Mouse (Mus musculus) erythroid progenitor cell, adult 5-6 weeks (primary cell): ENCODE measurements around the gene Tex14. TPM values are rescaled to one million over a fixed set of nuclear protein-coding genes. Genes with fewer than 3 reads are reported as not detected.

Source experiments
- ATAC-seq: replicated peaks from 2 replicates; pipeline ENCODE4 v1.8.0; 2016; ENCODE audit warnings: moderate number of reproducible peaks, mild to moderate bottlenecking, moderate TSS enrichment, inconsistent platforms; ENCODE audit not compliant: poor library complexity, low FRiP score, severe bottlenecking
- total RNA-seq, 2 experiments: library from RNA; stranded (forward) in 1 of 2; stranded (reverse) in 1 of 2; fragments of 150-400 nt in 1 of 2; fragments of 186-747, 209-891 nt in 1 of 2; gene quantifications; 2 replicates each; pipeline versions ENCODE4 v1.2.3 to v1.2.4; 2015 to 2017; ENCODE audit warnings: low replicate concordance in 2 of 2

Gene Tex14
- total RNA-seq, 2 experiments from 2014 or later, result 8.8 TPM; not detected in 1

- ATAC-seq, result no peak
Observed at GRCm38 (mm10) chr11:87542285-87542684, 137.4 kb downstream of the Tex14 start.

GRCm38 (mm10) chr11:87542906-87543305 lies 138.0 kb downstream of the Tex14 start:
- no peak for ATAC-seq

GRCm38 (mm10) chr11:87553342-87553741 lies 148.5 kb downstream of the Tex14 start:
- ATAC-seq, result no peak

- ATAC-seq, result no peak
Observed at GRCm38 (mm10) chr11:87554386-87554785, 149.5 kb downstream of the Tex14 start.

- ATAC-seq, result no peak
Observed at GRCm38 (mm10) chr11:87555106-87555703, 150.3 kb downstream of the Tex14 start.

DNA sequence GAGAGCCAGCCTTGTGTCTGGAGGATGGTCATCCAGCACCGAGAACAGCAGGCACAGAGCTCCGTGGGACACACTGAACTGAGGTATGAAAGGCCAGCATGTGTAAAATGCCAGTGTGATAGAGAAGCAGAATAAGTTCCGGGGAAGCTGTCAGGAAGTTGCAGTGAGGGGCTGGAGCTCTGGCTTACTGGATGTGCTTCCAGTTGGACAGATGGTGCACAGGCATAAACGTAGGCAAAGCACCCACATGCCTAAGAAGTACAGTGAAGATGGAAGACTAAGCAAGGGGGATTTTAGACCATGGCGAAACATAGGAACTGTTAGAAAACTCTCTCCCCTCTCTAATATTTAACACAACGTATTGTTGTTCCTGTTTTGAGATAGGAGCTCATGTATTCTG lies 156.3 kb downstream of the Tex14 start:
- no peak for ATAC-seq

- ATAC-seq, result no peak
Observed at GRCm38 (mm10) chr11:87566501-87566900, 161.6 kb downstream of the Tex14 start, which contains the start of gene Gm11492. Gene Gm11492, plus strand, starts transcription at chr11:87566653.

- ATAC-seq, result no peak
Observed at GRCm38 (mm10) chr11:87568255-87568953, 163.5 kb downstream of the Tex14 start, which contains the start of gene Sept4. Gene Sept4, plus strand, starts transcription at chr11:87568903.

- no peak for ATAC-seq
Observed at GRCm38 (mm10) chr11:87570743-87571142, 165.9 kb downstream of the Tex14 start.

GRCm38 (mm10) chr11:87571361-87571950 lies 166.6 kb downstream of the Tex14 start:
- no peak for ATAC-seq

- ATAC-seq, result no peak
Observed at GRCm38 (mm10) chr11:87573751-87574150, 168.9 kb downstream of the Tex14 start.

DNA sequence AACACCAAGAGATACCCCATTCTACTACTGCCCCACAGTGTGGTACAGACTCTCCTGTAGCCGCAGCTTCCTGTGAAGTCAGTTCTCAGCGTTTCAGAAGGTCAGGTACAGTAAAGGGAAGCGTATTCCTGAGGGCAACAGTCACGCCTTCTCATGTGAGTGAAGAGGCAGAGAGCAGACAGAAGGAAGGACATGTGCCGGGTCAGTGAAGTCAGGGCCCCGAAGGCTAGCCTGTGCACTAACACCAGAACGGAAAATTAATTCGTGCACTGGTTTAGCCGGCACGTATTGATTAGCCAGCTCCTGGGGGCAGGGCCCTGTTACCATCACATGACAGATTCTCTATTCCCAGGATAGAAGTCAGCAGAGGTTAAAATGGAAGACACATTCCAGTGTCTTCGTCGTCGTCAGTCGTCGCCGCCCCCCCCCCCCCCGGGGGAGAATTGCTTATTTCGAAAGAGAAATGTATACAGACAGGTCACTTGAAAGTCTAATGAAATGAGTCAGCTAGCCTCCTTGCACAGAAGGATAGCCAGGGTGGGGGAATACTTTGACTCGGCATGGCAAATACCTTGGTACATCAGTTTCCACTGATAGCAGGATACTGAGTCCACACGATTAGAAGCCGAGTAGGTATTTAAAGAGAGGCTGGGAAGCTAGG lies 169.8 kb downstream of the Tex14 start:
- no peak for ATAC-seq

GRCm38 (mm10) chr11:87577601-87578248 lies 172.9 kb downstream of the Tex14 start:
- ATAC-seq, result 0 out of 2 replicates have a peak, but pooled peaks have one; percentile 5

DNA sequence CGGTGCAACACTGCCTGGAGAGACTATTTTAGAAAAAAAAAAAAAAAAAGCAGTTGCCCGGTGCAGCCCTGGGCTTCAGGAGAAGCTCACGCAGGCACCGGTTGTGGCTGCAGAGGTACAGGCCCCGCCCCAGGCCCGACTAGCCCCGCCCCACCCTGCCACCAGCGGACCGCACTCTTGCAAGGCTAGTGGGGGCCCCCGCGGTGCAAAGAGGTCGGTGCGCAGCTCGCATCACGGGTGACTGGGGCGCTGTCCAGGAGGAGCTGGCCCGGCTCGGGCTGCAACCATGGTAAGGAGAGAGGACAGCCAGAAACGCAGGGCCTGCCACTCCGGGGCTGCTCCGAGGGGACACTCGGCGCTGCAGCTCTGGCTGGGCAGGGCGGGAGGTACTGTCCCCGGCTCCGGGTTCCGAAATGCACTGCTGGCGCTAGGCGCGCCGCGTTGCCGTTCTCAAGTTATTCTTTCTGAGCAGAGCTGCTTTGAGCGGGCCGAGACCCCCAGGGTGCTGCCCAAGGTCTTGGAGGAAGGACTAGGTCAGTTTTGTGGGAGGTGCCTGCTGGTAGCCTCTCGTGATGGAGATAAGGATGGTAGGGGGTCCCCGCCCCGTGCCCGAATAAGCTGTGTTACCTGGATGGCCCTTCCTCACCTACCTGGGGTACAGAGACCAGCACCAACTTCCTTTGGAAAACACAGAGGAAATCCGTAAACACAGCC lies 173.5 kb downstream of the Tex14 start:
- ATAC-seq, result peak; percentile 88

GRCm38 (mm10) chr11:87578963-87579601 lies 174.2 kb downstream of the Tex14 start:
- ATAC-seq, result no peak

DNA sequence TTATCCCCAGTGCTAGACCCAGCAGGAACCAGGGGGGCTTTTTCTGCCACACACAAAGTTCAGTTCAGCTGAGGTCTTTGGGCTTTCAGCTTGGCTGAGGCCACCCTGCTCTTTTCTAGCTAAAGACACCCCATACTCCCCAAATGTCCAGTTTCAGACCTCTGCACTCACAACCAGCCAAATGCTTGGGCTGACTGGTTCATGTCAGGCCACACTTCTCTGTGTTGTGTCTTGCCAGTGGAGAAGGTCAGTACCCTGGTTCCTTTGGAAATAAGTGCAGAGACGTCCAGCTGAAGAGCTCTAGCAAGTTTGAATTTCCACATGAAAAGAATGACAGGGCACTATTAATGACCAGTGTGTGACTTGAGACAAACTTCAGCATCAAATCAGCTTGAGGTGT lies 174.8 kb downstream of the Tex14 start:
- ATAC-seq, result no peak

GRCm38 (mm10) chr11:87580543-87581085 lies 175.7 kb downstream of the Tex14 start:
- no peak for ATAC-seq

GRCm38 (mm10) chr11:87581161-87581865 lies 176.4 kb downstream of the Tex14 start:
- ATAC-seq, result no peak
